Mouse (Mus musculus) 3T3-L1 (cell line): ENCODE results near the gene Sympk.
A peak's percentile ranks its signal among the peaks of the same experiment; 100 is the strongest.

Source experiments
- DNase-seq: peaks from one replicate; pipeline ENCODE4 v3.0.0-alpha.2; 2015; ENCODE audit warnings: low read depth, low spot score

The Sympk gene

GRCm38 (mm10) chr7:19007026-19007977 is 16.9 kb upstream of the Sympk start:
- no peak for DNase-seq

DNA sequence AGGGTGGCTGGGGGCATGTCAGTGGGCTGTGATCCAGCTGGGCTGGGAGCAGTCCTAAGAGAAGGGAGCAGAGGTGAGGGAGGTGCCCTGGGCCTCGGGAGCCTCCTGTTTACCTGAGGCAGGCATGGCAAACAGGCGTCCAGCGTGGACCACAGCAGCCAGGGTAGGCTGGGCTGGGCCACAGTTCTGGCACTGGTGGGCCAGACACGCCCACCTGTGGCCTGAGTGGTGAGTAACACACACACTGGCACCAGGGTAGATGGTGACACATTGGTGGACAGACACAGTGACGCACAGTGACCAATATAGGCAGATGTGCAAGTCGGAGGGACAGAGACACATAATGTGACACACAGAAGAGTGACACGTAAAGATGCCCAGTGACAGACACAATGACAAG is 13.6 kb upstream of the Sympk start:
- DNase-seq, result peak; percentile 33

DNA sequence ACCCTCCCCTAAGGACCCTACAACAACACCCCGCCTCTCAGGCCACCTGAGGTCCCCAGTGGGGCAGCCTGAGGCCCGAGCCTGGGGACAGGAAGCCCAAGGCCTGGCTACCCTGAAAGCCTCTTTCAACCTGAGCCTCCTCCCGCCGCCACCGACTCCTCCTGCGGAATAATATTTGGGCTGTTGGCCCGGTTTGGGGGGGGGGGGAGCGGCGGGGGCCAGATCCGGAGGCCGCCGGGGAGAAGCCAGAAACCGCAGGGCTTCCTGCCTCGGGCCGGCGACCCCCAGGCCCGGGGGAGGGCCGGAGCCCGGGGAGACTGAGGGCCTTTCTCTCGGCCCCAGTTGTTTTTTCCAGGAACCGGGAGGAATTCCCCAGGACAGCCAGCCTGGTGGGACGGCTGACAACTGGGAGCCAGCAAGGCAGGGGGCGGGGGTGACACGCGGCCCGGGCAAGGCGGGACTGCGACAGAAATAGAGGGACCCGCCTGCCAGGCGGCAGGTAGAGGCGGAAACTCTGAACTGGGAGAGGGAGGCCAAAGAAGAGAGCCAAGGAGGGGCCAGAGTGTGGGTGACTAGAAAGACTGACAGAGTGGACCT is 12.1 kb upstream of the Sympk start:
- DNase-seq, result no peak

GRCm38 (mm10) chr7:19012882-19013281 is 11.3 kb upstream of the Sympk start:
- DNase-seq, result no peak

DNA sequence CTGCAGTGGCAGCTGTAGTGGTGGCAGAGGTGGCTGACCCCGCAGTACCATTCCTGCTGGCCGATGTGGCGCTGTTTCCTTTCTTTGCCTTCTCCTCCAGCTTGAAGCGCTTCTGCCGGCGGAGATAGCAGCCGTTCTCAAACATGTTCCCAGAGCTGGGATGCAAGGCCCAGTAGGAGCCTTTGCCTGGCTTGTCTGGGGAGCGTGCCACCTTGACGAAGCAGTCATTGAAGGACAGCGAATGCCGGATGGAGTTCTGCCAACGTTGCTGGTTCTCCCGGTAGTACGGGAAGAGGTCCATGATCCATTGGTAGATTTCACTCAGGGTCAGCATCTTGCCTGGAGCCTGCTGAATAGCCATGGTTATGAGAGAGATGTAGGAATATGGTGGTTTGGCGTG is 9.7 kb upstream of the Sympk start:
- DNase-seq, result no peak

DNA sequence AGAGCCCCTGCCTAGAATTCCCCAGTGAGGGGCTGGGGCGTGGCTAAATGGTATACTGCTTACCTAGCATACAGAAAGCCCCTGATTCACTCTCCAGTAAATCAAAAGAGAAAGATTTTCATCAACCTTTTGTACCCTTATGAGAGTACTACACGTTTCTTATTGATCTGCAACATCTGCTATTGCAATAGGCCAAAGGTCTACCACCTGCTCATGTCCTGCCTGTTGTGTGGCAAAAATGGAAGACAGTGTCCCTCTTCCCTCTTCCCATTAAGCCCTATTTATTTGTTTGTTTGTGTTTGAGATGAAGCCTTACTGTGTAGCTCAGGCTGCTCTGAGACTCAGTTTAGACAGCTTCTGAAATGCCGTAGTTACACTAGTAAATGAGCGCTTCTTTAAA is 8.1 kb upstream of the Sympk start:
- no peak for DNase-seq

GRCm38 (mm10) chr7:19017909-19018308 is 6.3 kb upstream of the Sympk start:
- DNase-seq, result no peak

- no peak for DNase-seq
These were observed 3.1 kb upstream of the Sympk start for GRCm38 (mm10) chr7:19021048-19021447.

- DNase-seq, result no peak
These were observed 1.8 kb upstream of the Sympk start for GRCm38 (mm10) chr7:19022189-19022958.

GRCm38 (mm10) chr7:19023357-19023814 is 791 bp upstream of the Sympk start, which contains the start of gene Foxa3:
Gene Foxa3 (minus strand): TSS chr7:19023538.
- no peak for DNase-seq

DNA sequence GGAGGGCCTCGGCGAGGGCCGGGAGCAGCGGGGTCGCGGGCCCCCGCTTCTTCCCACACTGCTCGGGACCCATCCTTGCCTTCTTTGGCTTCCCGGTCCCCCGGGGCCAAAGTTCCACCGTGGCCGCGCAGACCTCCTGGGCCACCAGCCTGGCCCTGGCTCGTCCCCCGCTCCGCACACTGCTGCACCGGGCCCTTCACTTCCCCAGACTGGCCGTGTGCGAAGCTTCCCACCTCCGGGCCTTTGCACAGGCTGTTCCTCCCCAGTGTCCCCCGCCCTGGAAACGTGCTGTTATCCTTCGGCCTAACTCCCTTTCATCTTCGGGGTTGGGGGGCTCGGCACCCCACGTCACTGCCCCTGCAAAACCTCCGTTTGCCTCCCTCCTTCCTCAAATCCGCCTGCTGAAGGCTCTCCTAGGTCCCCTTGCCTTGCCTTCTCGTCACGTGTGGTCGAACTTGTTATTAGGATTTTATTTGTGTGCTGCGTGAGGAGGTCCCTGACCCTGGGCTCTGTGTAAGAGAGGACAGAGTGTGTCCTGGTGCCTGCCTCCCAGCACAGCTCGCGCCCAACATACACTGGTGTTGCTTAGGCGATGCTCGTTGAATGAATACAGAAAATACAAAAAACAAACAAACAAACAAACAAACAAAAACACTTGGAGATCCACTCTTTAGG is 541 bp downstream of the Sympk start:
- DNase-seq, result peak; percentile 32

GRCm38 (mm10) chr7:19028067-19028466 is 3.9 kb downstream of the Sympk start:
- peak; percentile 61 for DNase-seq

- DNase-seq, result peak; percentile 64
These were observed 5.0 kb downstream of the Sympk start for GRCm38 (mm10) chr7:19029084-19029653.

- no peak for DNase-seq
These were observed 7.5 kb downstream of the Sympk start for GRCm38 (mm10) chr7:19031641-19032040.

GRCm38 (mm10) chr7:19044616-19045015 is 20.4 kb downstream of the Sympk start:
- peak; percentile 8 for DNase-seq

DNA sequence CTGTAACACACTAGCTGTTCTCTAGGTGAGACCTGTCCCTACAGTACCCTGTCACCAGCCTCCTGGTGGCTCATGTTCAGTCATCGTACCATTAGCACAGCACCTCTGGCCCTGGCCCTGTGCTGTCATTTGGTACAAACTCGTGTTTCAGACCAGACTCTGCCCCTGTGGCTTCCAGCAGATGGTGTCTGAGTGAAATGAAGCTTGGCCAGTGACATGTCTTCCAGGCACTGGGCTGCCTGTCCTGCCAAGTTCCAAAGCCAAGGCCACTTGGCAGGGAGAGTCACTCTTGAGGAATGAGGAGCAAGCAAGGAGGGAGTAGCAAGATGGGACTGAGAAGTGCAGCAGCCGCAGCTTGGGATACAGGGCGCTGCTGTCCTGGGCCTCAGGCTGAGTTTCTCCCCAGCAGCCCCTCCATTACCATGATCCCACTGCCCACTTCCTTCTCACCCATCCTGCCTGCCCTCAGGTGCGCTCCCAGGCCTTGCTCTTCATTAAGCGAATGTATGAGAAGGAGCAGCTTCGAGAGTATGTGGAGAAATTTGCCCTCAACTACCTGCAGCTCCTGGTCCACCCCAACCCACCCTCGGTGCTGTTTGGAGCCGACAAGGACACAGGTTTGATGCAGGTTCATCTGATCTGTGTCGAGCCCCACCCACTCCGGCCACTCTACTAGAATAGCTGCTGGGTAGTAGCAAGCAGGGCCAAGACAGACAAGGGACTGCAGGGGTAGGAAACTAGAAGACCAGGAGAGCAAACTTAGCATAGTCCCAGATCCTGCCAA is 22.3 kb downstream of the Sympk start:
- no peak for DNase-seq

GRCm38 (mm10) chr7:19048006-19048527 is 23.9 kb downstream of the Sympk start:
- DNase-seq, result no peak

- DNase-seq, result no peak
These were observed 25.1 kb downstream of the Sympk start for GRCm38 (mm10) chr7:19049252-19049651.

DNA sequence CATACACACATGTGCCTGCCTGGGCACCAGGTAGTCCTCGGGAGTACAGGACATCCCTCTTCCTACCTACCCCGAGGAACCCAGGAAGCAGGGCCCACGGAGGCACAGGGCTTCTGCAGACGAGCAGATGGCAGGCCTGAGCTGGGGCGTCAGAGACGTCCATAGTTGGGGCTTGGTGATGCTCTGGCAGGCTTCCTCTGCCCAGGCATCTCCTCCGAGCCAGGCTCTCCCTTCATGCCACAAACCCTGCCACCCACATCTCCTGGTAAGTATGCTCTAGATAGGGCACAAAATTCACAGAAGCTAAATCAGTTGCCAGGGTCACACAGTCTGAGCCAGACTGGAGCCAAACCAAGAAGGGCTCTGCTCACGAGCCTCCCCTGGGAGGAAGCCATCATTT is 26.0 kb downstream of the Sympk start:
- no peak for DNase-seq

- no peak for DNase-seq
These were observed 27.0 kb downstream of the Sympk start for GRCm38 (mm10) chr7:19051161-19051560.
